Mouse (Mus musculus): ENCODE results near the gene Dnajc3.

- no peak for TF ChIP-seq TAL1 (IDR thresholded peaks at IDR 0.05; ENCODE audit: low read length)
- no peak for TF ChIP-seq GATA1 (IDR thresholded peaks at IDR 0.05; ENCODE audit: low read length)
These were observed 17.1 kb upstream of the Dnajc3 start for GRCm38 (mm10) chr14:118920654-118921053.
